Mouse (Mus musculus): ENCODE results near the gene Gm5458. TPM values are rescaled to one million over a fixed set of nuclear protein-coding genes. Genes with fewer than 3 reads are reported as not detected.
"Not testable (repeated sequence)": the region's sequence is repeated elsewhere in the genome, so short reads cannot be mapped to it uniquely, and the experiment has no call there.

Gm5458 gene
- polyA plus RNA-seq (2012; rRNA removed) = 0.06 TPM in 1 of 2 replicates, not detected in the other
- polyA plus RNA-seq (2014; fragmentation: Nextera tagmentation; extraction: Ambion mirVana) = not detected in 2 replicates

- not testable (repeated sequence) for H3K4me2 ChIP-seq (replicated peaks; ENCODE audit: low read depth, low read length, severe bottlenecking)
Observed at GRCm38 (mm10) chr14:19602481-19602880, at the start of gene Gm5458. TSS of gene Gm5458 (minus strand) at chr14:19602581.

GRCm38 (mm10) chr14:19646232-19646631 is 43.9 kb upstream of the Gm5458 start:
- Histone ChIP-seq H3K27me3 (ENCODE audit: control insufficient read depth, insufficient read depth, low read length) (no peaks in the 10 kb centered on the region), H3K36me3 (ENCODE audit: control insufficient read depth, insufficient read depth, low read length) (no peaks in the 10 kb centered on the region), H3K27ac (replicated peaks; ENCODE audit: low read depth, low read length) (no peak overlapping the region), H3K4me1 (ENCODE audit: control insufficient read depth, insufficient read depth, low read length) (no peaks in the 10 kb centered on the region), H3K4me2 (replicated peaks; ENCODE audit: low read depth, low read length, severe bottlenecking) (no peak overlapping the region), H3K9me3 (ENCODE audit: control insufficient read depth, low read length) (no peaks in the 10 kb centered on the region), H3K4me3 (replicated peaks; ENCODE audit: low read length) (no peak overlapping the region), H3K9ac (ENCODE audit: low read depth, low read length, severe bottlenecking) (no peak overlapping the region)
- DNase-seq (ENCODE audit: low spot score) (no peak), ATAC-seq (ENCODE audit: low FRiP score, low read depth) (no peak)
- 82% methylated on average over 3 of the region's 3 CpGs for WGBS
- TF ChIP-seq POLR2A (IDR thresholded peaks at IDR 0.05; ENCODE audit: borderline replicate concordance, extremely low read depth, insufficient read depth, insufficient read length) = no peak

More at GRCm38 (mm10) chr14:19602481-19602880, at the start of gene Gm5458:
- not testable (repeated sequence) for DNase-seq (ENCODE audit: low spot score); H3K4me1 ChIP-seq (ENCODE audit: control insufficient read depth, insufficient read depth, low read length); ATAC-seq (ENCODE audit: low FRiP score, low read depth); H3K36me3 ChIP-seq (ENCODE audit: control insufficient read depth, insufficient read depth, low read length); H3K9me3 ChIP-seq (ENCODE audit: control insufficient read depth, low read length); H3K9ac ChIP-seq (ENCODE audit: low read depth, low read length, severe bottlenecking); H3K27ac ChIP-seq (replicated peaks; ENCODE audit: low read depth, low read length); H3K4me3 ChIP-seq (replicated peaks; ENCODE audit: low read length); H3K27me3 ChIP-seq (ENCODE audit: control insufficient read depth, insufficient read depth, low read length)
- 63% methylated on average over 1 of the region's 2 CpGs for WGBS

GRCm38 (mm10) chr14:19584804-19585667 is 17.3 kb downstream of the Gm5458 start, which contains the start of gene Gm2237:
TSS of gene Gm2237 (minus strand) at chr14:19585135.
- not testable (repeated sequence) for H3K27me3 ChIP-seq (ENCODE audit: control insufficient read depth, insufficient read depth, low read length); H3K4me1 ChIP-seq (ENCODE audit: control insufficient read depth, insufficient read depth, low read length); H3K9me3 ChIP-seq (ENCODE audit: control insufficient read depth, low read length); ATAC-seq (ENCODE audit: low FRiP score, low read depth); H3K27ac ChIP-seq (replicated peaks; ENCODE audit: low read depth, low read length); H3K36me3 ChIP-seq (ENCODE audit: control insufficient read depth, insufficient read depth, low read length)
- peak within 1 kb of the TSS; percentile 40 for H3K4me3 ChIP-seq (replicated peaks; ENCODE audit: low read length)
- peak within 1 kb of the TSS; percentile 50 for H3K9ac ChIP-seq (ENCODE audit: low read depth, low read length, severe bottlenecking)
- DNase-seq (ENCODE audit: low spot score) = peak; percentile 3
- peak within 1 kb of the TSS; percentile 36 for H3K4me2 ChIP-seq (replicated peaks; ENCODE audit: low read depth, low read length, severe bottlenecking)
- WGBS = 0% methylated on average over 1 of the region's 62 CpGs

GRCm38 (mm10) chr14:19549863-19550262 is 52.5 kb downstream of the Gm5458 start, which contains the start of gene Gm2244:
TSS of gene Gm2244 (minus strand) at chr14:19549963.
- not testable (repeated sequence) for H3K27me3 ChIP-seq (ENCODE audit: control insufficient read depth, insufficient read depth, low read length); H3K4me2 ChIP-seq (replicated peaks; ENCODE audit: low read depth, low read length, severe bottlenecking); H3K36me3 ChIP-seq (ENCODE audit: control insufficient read depth, insufficient read depth, low read length); H3K4me3 ChIP-seq (replicated peaks; ENCODE audit: low read length); ATAC-seq (ENCODE audit: low FRiP score, low read depth); H3K9me3 ChIP-seq (ENCODE audit: control insufficient read depth, low read length); DNase-seq (ENCODE audit: low spot score); H3K9ac ChIP-seq (ENCODE audit: low read depth, low read length, severe bottlenecking); H3K4me1 ChIP-seq (ENCODE audit: control insufficient read depth, insufficient read depth, low read length); H3K27ac ChIP-seq (replicated peaks; ENCODE audit: low read depth, low read length)
- WGBS = 92% methylated on average over 1 of the region's 3 CpGs

Other genes starting within 250 kb of the Gm5458 start
- gene Gm21738, start 183.7 kb downstream of the Gm5458 start, polyA plus RNA-seq (2012; rRNA removed) = 0.38 TPM in 1 of 2 replicates, not detected in the other
- 0.77 and 1.1 TPM in 2 replicates for gene Gm21738, start 183.7 kb downstream of the Gm5458 start, polyA plus RNA-seq (2014; fragmentation: Nextera tagmentation; extraction: Ambion mirVana)
- not detected in 2 replicates for gene Gm2244, start 52.6 kb downstream of the Gm5458 start, polyA plus RNA-seq (2012; rRNA removed)
- gene Gm2244, start 52.6 kb downstream of the Gm5458 start, polyA plus RNA-seq (2014; fragmentation: Nextera tagmentation; extraction: Ambion mirVana) = not detected in 2 replicates
- gene Gm2237, start 17.4 kb downstream of the Gm5458 start, polyA plus RNA-seq (2012; rRNA removed) = 7.5 and 9.6 TPM in 2 replicates
- 2.1 TPM in 2 replicates for gene Gm2237, start 17.4 kb downstream of the Gm5458 start, polyA plus RNA-seq (2014; fragmentation: Nextera tagmentation; extraction: Ambion mirVana)
- 87.3 and 105 TPM in 2 replicates for gene Nid2, start 148.7 kb upstream of the Gm5458 start, polyA plus RNA-seq (2012; rRNA removed)
- gene Nid2, start 148.7 kb upstream of the Gm5458 start, polyA plus RNA-seq (2014; fragmentation: Nextera tagmentation; extraction: Ambion mirVana) = 107 and 112 TPM in 2 replicates
- 92.2 and 131 TPM in 2 replicates for gene Rtraf, start 221.2 kb upstream of the Gm5458 start, polyA plus RNA-seq (2012; rRNA removed)
- gene Rtraf, start 221.2 kb upstream of the Gm5458 start, polyA plus RNA-seq (2014; fragmentation: Nextera tagmentation; extraction: Ambion mirVana) = 239 and 254 TPM in 2 replicates

Data from limb, embryonic 14.5 days (tissue).